Mouse (Mus musculus): ENCODE results near the gene Ppil4.

The Ppil4 gene

GRCm38 (mm10) chr10:7824663-7825280, 32.1 kb downstream of the Ppil4 start:
- DNase-seq (ENCODE audit: low spot score), result no peak

GRCm38 (mm10) chr10:7825281-7825665, 32.6 kb downstream of the Ppil4 start:
- no peak for DNase-seq (ENCODE audit: low spot score)

GRCm38 (mm10) chr10:7826106-7826505, 33.4 kb downstream of the Ppil4 start:
- DNase-seq (ENCODE audit: low spot score), result no peak

GRCm38 (mm10) chr10:7832171-7832676, 39.5 kb downstream of the Ppil4 start, which contains the start of gene Zc3h12d:
TSS of gene Zc3h12d (plus strand) at chr10:7832470.
- no peak for DNase-seq (ENCODE audit: low spot score)

- DNase-seq (ENCODE audit: low spot score), result no peak
Measured at GRCm38 (mm10) chr10:7833377-7834165, 40.9 kb downstream of the Ppil4 start.

- DNase-seq (ENCODE audit: low spot score), result no peak
Measured at GRCm38 (mm10) chr10:7834671-7835225, 42.1 kb downstream of the Ppil4 start.

- no peak for DNase-seq (ENCODE audit: low spot score)
Measured at GRCm38 (mm10) chr10:7836902-7837301, 44.2 kb downstream of the Ppil4 start.

GRCm38 (mm10) chr10:7837446-7837845, 44.8 kb downstream of the Ppil4 start:
- no peak for DNase-seq (ENCODE audit: low spot score)

- DNase-seq (ENCODE audit: low spot score), result no peak
Measured at GRCm38 (mm10) chr10:7838036-7838435, 45.3 kb downstream of the Ppil4 start.

- DNase-seq (ENCODE audit: low spot score), result no peak
Measured at GRCm38 (mm10) chr10:7838874-7839421, 46.3 kb downstream of the Ppil4 start.

- no peak for DNase-seq (ENCODE audit: low spot score)
Measured at GRCm38 (mm10) chr10:7839551-7840352, 47.1 kb downstream of the Ppil4 start.

- DNase-seq (ENCODE audit: low spot score), result no peak
Measured at GRCm38 (mm10) chr10:7840353-7840733, 47.7 kb downstream of the Ppil4 start.

GRCm38 (mm10) chr10:7840785-7841184, 48.1 kb downstream of the Ppil4 start:
- no peak for DNase-seq (ENCODE audit: low spot score)

GRCm38 (mm10) chr10:7841571-7842080, 48.9 kb downstream of the Ppil4 start:
- DNase-seq (ENCODE audit: low spot score), result peak; percentile 56

- DNase-seq (ENCODE audit: low spot score), result no peak
Measured at GRCm38 (mm10) chr10:7843181-7843580, 50.5 kb downstream of the Ppil4 start.

- no peak for DNase-seq (ENCODE audit: low spot score)
Measured at GRCm38 (mm10) chr10:7844161-7844560, 51.5 kb downstream of the Ppil4 start.

GRCm38 (mm10) chr10:7845136-7845535, 52.4 kb downstream of the Ppil4 start:
- DNase-seq (ENCODE audit: low spot score), result no peak

- no peak for DNase-seq (ENCODE audit: low spot score)
Measured at GRCm38 (mm10) chr10:7845991-7846390, 53.3 kb downstream of the Ppil4 start.

- DNase-seq (ENCODE audit: low spot score), result no peak
Measured at GRCm38 (mm10) chr10:7847166-7847605, 54.5 kb downstream of the Ppil4 start.

GRCm38 (mm10) chr10:7851891-7852290, 59.2 kb downstream of the Ppil4 start:
- no peak for DNase-seq (ENCODE audit: low spot score)

- DNase-seq (ENCODE audit: low spot score), result no peak
Measured at GRCm38 (mm10) chr10:7860494-7860893, 67.8 kb downstream of the Ppil4 start.
